Mouse (Mus musculus) T-helper 1 cell (primary cell): ENCODE measurements around the gene Astn1.

ENCODE experiments used
- in situ Hi-C: fragments of 300-600 bp; cut with MboI, MseI; formaldehyde crosslinking; loops from one replicate; pipeline ENCODE4 v1.15.1; 2025; ENCODE audit warnings: high pct_unique_total_duplicates

Gene Astn1

GRCm38 (mm10) chr1:158361964-158362291, at the start of gene Astn1:
Gene Astn1, plus strand, starts transcription at chr1:158362273.
- in situ Hi-C loops: loop anchor here (25.0 kb wide), 1 partner anchor 1350 kb away; no protein-coding TSS in a partner anchor

GRCm38 (mm10) chr1:158323325-158323724, 38.7 kb upstream of the Astn1 start:
- in situ Hi-C loops: no loop called here

GRCm38 (mm10) chr1:158328126-158328525, 33.9 kb upstream of the Astn1 start:
- in situ Hi-C loops: no loop called here

GRCm38 (mm10) chr1:158328839-158329238, 33.2 kb upstream of the Astn1 start:
- in situ Hi-C loops: no loop called here

GRCm38 (mm10) chr1:158343243-158343714, 18.8 kb upstream of the Astn1 start:
- in situ Hi-C loops: no loop called here

GRCm38 (mm10) chr1:158353656-158354371, 8.3 kb upstream of the Astn1 start:
- in situ Hi-C loops: loop anchor here (25.0 kb wide), 1 partner anchor 1358 kb away; no protein-coding TSS in a partner anchor

GRCm38 (mm10) chr1:158355177-158356050, 6.7 kb upstream of the Astn1 start:
- in situ Hi-C loops: loop anchor here (25.0 kb wide), 1 partner anchor 1357 kb away; no protein-coding TSS in a partner anchor

- in situ Hi-C loops: loop anchor here (25.0 kb wide), 1 partner anchor 1356 kb away; no protein-coding TSS in a partner anchor
Observed at GRCm38 (mm10) chr1:158356051-158356461, 6.0 kb upstream of the Astn1 start, which contains the start of gene Brinp2. Gene Brinp2, minus strand, starts transcription at chr1:158356326.

GRCm38 (mm10) chr1:158362292-158363101, 424 bp downstream of the Astn1 start:
- in situ Hi-C loops: loop anchor here (25.0 kb wide), 1 partner anchor 1350 kb away; no protein-coding TSS in a partner anchor

GRCm38 (mm10) chr1:158364461-158364860, 2.4 kb downstream of the Astn1 start:
- in situ Hi-C loops: loop anchor here (25.0 kb wide), 1 partner anchor 1348 kb away; no protein-coding TSS in a partner anchor

GRCm38 (mm10) chr1:158382277-158382676, 20.2 kb downstream of the Astn1 start:
- in situ Hi-C loops: no loop called here

- in situ Hi-C loops: no loop called here
Observed at GRCm38 (mm10) chr1:158383210-158383609, 21.1 kb downstream of the Astn1 start.

GRCm38 (mm10) chr1:158385311-158385710, 23.2 kb downstream of the Astn1 start:
- in situ Hi-C loops: no loop called here

GRCm38 (mm10) chr1:158386781-158387180, 24.7 kb downstream of the Astn1 start:
- in situ Hi-C loops: no loop called here

- in situ Hi-C loops: no loop called here
Observed at GRCm38 (mm10) chr1:158388995-158389394, 26.9 kb downstream of the Astn1 start.

- in situ Hi-C loops: loop anchor here (5.0 kb wide), 1 partner anchor 88 kb away; no protein-coding TSS in a partner anchor
Observed at GRCm38 (mm10) chr1:158390693-158391092, 28.6 kb downstream of the Astn1 start.

GRCm38 (mm10) chr1:158397058-158397457, 35.0 kb downstream of the Astn1 start:
- in situ Hi-C loops: no loop called here

- in situ Hi-C loops: no loop called here
Observed at GRCm38 (mm10) chr1:158400898-158401297, 38.8 kb downstream of the Astn1 start.

- in situ Hi-C loops: no loop called here
Observed at GRCm38 (mm10) chr1:158405899-158406769, 44.1 kb downstream of the Astn1 start.

GRCm38 (mm10) chr1:158408124-158408523, 46.1 kb downstream of the Astn1 start:
- in situ Hi-C loops: no loop called here
